Mouse (Mus musculus): ENCODE data around the gene Btrc. TPM values are rescaled to one million over a fixed set of nuclear protein-coding genes. Genes with fewer than 3 reads are reported as not detected.
"Not testable (repeated sequence)": the region's sequence is repeated elsewhere in the genome, so short reads cannot be mapped to it uniquely, and the experiment has no call there.

Btrc gene
- polyA plus RNA-seq, 1 experiment from 2014 or later, result 54.9 TPM

- H3K4me1 ChIP-seq (ENCODE audit: control insufficient read depth, insufficient read depth, low read length); H3K4me3 ChIP-seq (ENCODE audit: low read length); H3K9ac ChIP-seq (ENCODE audit: low read depth, low read length); H3K9me3 ChIP-seq (ENCODE audit: control insufficient read depth, low read length); H3K4me2 ChIP-seq (replicated peaks; ENCODE audit: low read depth, low read length); ATAC-seq (ENCODE audit: low FRiP score, low TSS enrichment); H3K36me3 ChIP-seq (ENCODE audit: control insufficient read depth, insufficient read depth, low read length); H3K27ac ChIP-seq (ENCODE audit: low read depth, low read length); H3K27me3 ChIP-seq (ENCODE audit: control insufficient read depth, insufficient read depth, low read length): not testable (repeated sequence)
Measured at GRCm38 (mm10) chr19:45436019-45436418, 72.5 kb downstream of the Btrc start.

GRCm38 (mm10) chr19:45437175-45437574 lies 73.6 kb downstream of the Btrc start:
- Histone ChIP-seq H3K4me2 (replicated peaks; ENCODE audit: low read depth, low read length) (no peak overlapping the region), H3K4me3 (ENCODE audit: low read length) (no peak overlapping the region), H3K9ac (ENCODE audit: low read depth, low read length) (no peak overlapping the region), H3K27ac (ENCODE audit: low read depth, low read length) (no peak overlapping the region), H3K4me1 (ENCODE audit: control insufficient read depth, insufficient read depth, low read length) (peaks cover 5% of the 10 kb centered on the region; the same call in 1 of the 2 replicates), H3K36me3 (ENCODE audit: control insufficient read depth, insufficient read depth, low read length) (0 out of 2 replicates have a peak, but pooled peaks cover 3% of the 10 kb centered on the region), H3K9me3 (ENCODE audit: control insufficient read depth, low read length) (no peaks in the 10 kb centered on the region), H3K27me3 (ENCODE audit: control insufficient read depth, insufficient read depth, low read length) (no peaks in the 10 kb centered on the region)
- ATAC-seq (ENCODE audit: low FRiP score, low TSS enrichment), result no peak
- WGBS, result 76% methylated on average over 4 of the region's 4 CpGs

- H3K4me3 ChIP-seq (ENCODE audit: low read length), result no peak overlapping the region
Measured at GRCm38 (mm10) chr19:45438191-45438590, 74.7 kb downstream of the Btrc start.

GRCm38 (mm10) chr19:45438928-45439846 lies 75.7 kb downstream of the Btrc start:
- Histone ChIP-seq H3K36me3 (ENCODE audit: control insufficient read depth, insufficient read depth, low read length) (0 out of 2 replicates have a peak, but pooled peaks cover 3% of the 10 kb centered on the region), H3K27ac (ENCODE audit: low read depth, low read length) (no peak overlapping the region), H3K4me1 (ENCODE audit: control insufficient read depth, insufficient read depth, low read length) (peaks cover 5% of the 10 kb centered on the region; the same call in 1 of the 2 replicates), H3K9me3 (ENCODE audit: control insufficient read depth, low read length) (no peaks in the 10 kb centered on the region), H3K9ac (ENCODE audit: low read depth, low read length) (no peak overlapping the region), H3K27me3 (ENCODE audit: control insufficient read depth, insufficient read depth, low read length) (no peaks in the 10 kb centered on the region), H3K4me2 (replicated peaks; ENCODE audit: low read depth, low read length) (no peak overlapping the region), H3K4me3 (ENCODE audit: low read length) (no peak overlapping the region)
- WGBS, result 61% methylated on average over 6 of the region's 6 CpGs
- no peak for ATAC-seq (ENCODE audit: low FRiP score, low TSS enrichment)

More at GRCm38 (mm10) chr19:45438191-45438590, 74.7 kb downstream of the Btrc start:
- Histone ChIP-seq H3K27ac (ENCODE audit: low read depth, low read length) (no peak overlapping the region), H3K27me3 (ENCODE audit: control insufficient read depth, insufficient read depth, low read length) (no peaks in the 10 kb centered on the region), H3K4me2 (replicated peaks; ENCODE audit: low read depth, low read length) (no peak overlapping the region), H3K4me1 (ENCODE audit: control insufficient read depth, insufficient read depth, low read length) (peaks cover 5% of the 10 kb centered on the region; the same call in 1 of the 2 replicates), H3K36me3 (ENCODE audit: control insufficient read depth, insufficient read depth, low read length) (0 out of 2 replicates have a peak, but pooled peaks cover 3% of the 10 kb centered on the region), H3K9ac (ENCODE audit: low read depth, low read length) (no peak overlapping the region), H3K9me3 (ENCODE audit: control insufficient read depth, low read length) (no peaks in the 10 kb centered on the region)
- 90% methylated on average over 5 of the region's 5 CpGs for WGBS
- no peak for ATAC-seq (ENCODE audit: low FRiP score, low TSS enrichment)

GRCm38 (mm10) chr19:45440554-45441175 lies 77.1 kb downstream of the Btrc start:
- Histone ChIP-seq H3K36me3 (ENCODE audit: control insufficient read depth, insufficient read depth, low read length) (0 out of 2 replicates have a peak, but pooled peaks cover 3% of the 10 kb centered on the region), H3K27ac (ENCODE audit: low read depth, low read length) (no peak overlapping the region), H3K4me3 (ENCODE audit: low read length) (no peak overlapping the region), H3K4me2 (replicated peaks; ENCODE audit: low read depth, low read length) (no peak overlapping the region), H3K9me3 (ENCODE audit: control insufficient read depth, low read length) (no peaks in the 10 kb centered on the region), H3K9ac (ENCODE audit: low read depth, low read length) (no peak overlapping the region), H3K27me3 (ENCODE audit: control insufficient read depth, insufficient read depth, low read length) (no peaks in the 10 kb centered on the region), H3K4me1 (ENCODE audit: control insufficient read depth, insufficient read depth, low read length) (peaks cover 5% of the 10 kb centered on the region; the same call in 1 of the 2 replicates)
- 57% methylated on average over 10 of the region's 10 CpGs for WGBS
- no peak for ATAC-seq (ENCODE audit: low FRiP score, low TSS enrichment)

- Histone ChIP-seq H3K9me3 (ENCODE audit: control insufficient read depth, low read length) (no peaks in the 10 kb centered on the region), H3K36me3 (ENCODE audit: control insufficient read depth, insufficient read depth, low read length) (0 out of 2 replicates have a peak, but pooled peaks cover 3% of the 10 kb centered on the region), H3K27ac (ENCODE audit: low read depth, low read length) (no peak overlapping the region), H3K4me1 (ENCODE audit: control insufficient read depth, insufficient read depth, low read length) (peaks cover 5% of the 10 kb centered on the region; the same call in 1 of the 2 replicates), H3K27me3 (ENCODE audit: control insufficient read depth, insufficient read depth, low read length) (no peaks in the 10 kb centered on the region), H3K9ac (ENCODE audit: low read depth, low read length) (no peak overlapping the region), H3K4me2 (replicated peaks; ENCODE audit: low read depth, low read length) (no peak overlapping the region), H3K4me3 (ENCODE audit: low read length) (no peak overlapping the region)
- no peak for ATAC-seq (ENCODE audit: low FRiP score, low TSS enrichment)
- 51% methylated on average over 7 of the region's 7 CpGs for WGBS
Measured at GRCm38 (mm10) chr19:45441717-45442116, 78.2 kb downstream of the Btrc start.

- Histone ChIP-seq H3K27ac (ENCODE audit: low read depth, low read length) (no peak overlapping the region), H3K4me1 (ENCODE audit: control insufficient read depth, insufficient read depth, low read length) (peaks cover 5% of the 10 kb centered on the region; the same call in 1 of the 2 replicates), H3K27me3 (ENCODE audit: control insufficient read depth, insufficient read depth, low read length) (no peaks in the 10 kb centered on the region), H3K9me3 (ENCODE audit: control insufficient read depth, low read length) (no peaks in the 10 kb centered on the region), H3K4me2 (replicated peaks; ENCODE audit: low read depth, low read length) (no peak overlapping the region), H3K4me3 (ENCODE audit: low read length) (no peak overlapping the region), H3K36me3 (ENCODE audit: control insufficient read depth, insufficient read depth, low read length) (no peaks in the 10 kb centered on the region), H3K9ac (ENCODE audit: low read depth, low read length) (no peak overlapping the region)
- ATAC-seq (ENCODE audit: low FRiP score, low TSS enrichment), result no peak
- WGBS, result 36% methylated on average over 6 of the region's 6 CpGs
Measured at GRCm38 (mm10) chr19:45445253-45445933, 81.9 kb downstream of the Btrc start.

- Histone ChIP-seq H3K4me2 (replicated peaks; ENCODE audit: low read depth, low read length) (no peak overlapping the region), H3K4me1 (ENCODE audit: control insufficient read depth, insufficient read depth, low read length) (no peaks in the 10 kb centered on the region), H3K27ac (ENCODE audit: low read depth, low read length) (no peak overlapping the region), H3K36me3 (ENCODE audit: control insufficient read depth, insufficient read depth, low read length) (no peaks in the 10 kb centered on the region), H3K27me3 (ENCODE audit: control insufficient read depth, insufficient read depth, low read length) (no peaks in the 10 kb centered on the region), H3K4me3 (ENCODE audit: low read length) (no peak overlapping the region), H3K9ac (ENCODE audit: low read depth, low read length) (no peak overlapping the region), H3K9me3 (ENCODE audit: control insufficient read depth, low read length) (no peaks in the 10 kb centered on the region)
- WGBS, result 48% methylated on average over 7 of the region's 7 CpGs
- ATAC-seq (ENCODE audit: low FRiP score, low TSS enrichment), result no peak
Measured at GRCm38 (mm10) chr19:45446631-45447030, 83.1 kb downstream of the Btrc start.
